Mouse (Mus musculus): ENCODE results near the gene Rbms3. TPM values are rescaled to one million over a fixed set of nuclear protein-coding genes. Genes with fewer than 3 reads are reported as not detected.

Rbms3 gene
- polyA plus RNA-seq, 1 experiment from 2014 or later = 18.9 TPM

- no peaks in the 10 kb centered on the region for H3K27me3 ChIP-seq
- H3K4me3 ChIP-seq = no peak overlapping the region
- WGBS = 95% methylated on average over 3 of the region's 3 CpGs
- H3K9ac ChIP-seq (replicated peaks) = no peak overlapping the region
- H3K9me3 ChIP-seq = no peaks in the 10 kb centered on the region
- H3K4me1 ChIP-seq = no peaks in the 10 kb centered on the region
- H3K27ac ChIP-seq (replicated peaks) = no peak overlapping the region
- H3K36me3 ChIP-seq = no peaks in the 10 kb centered on the region
- no peak for ATAC-seq (replicated peaks)
- H3K4me2 ChIP-seq (replicated peaks) = no peak overlapping the region
Measured at GRCm38 (mm10) chr9:117010801-117011200, 618.9 kb downstream of the Rbms3 start.

DNA sequence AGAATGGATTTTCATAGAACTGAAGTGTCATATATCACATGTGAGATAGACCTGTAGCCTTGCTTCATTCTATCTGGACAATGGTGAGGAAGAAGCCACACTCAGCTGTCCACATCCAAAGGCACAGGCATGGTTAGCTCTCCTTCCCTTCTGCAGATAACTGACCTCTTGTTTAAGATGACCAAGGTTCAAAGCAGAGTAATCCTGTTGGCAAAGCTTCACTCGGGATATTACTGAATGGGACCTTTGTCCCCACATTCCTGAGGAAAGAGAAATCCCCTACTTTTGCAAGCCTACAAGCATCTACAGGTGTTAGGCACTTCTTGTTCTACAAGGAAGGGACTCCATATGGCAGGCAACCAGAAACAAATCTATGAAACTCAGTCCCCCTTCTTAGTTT is 621.5 kb downstream of the Rbms3 start:
- Histone ChIP-seq H3K4me2 (replicated peaks) (no peak overlapping the region), H3K27me3 (no peaks in the 10 kb centered on the region), H3K4me1 (no peaks in the 10 kb centered on the region), H3K9me3 (no peaks in the 10 kb centered on the region), H3K27ac (replicated peaks) (no peak overlapping the region), H3K9ac (replicated peaks) (no peak overlapping the region), H3K36me3 (no peaks in the 10 kb centered on the region), H3K4me3 (no peak overlapping the region)
- WGBS = 63% methylated on average over 1 of the region's 1 CpGs
- ATAC-seq (replicated peaks) = no peak

- 80% methylated on average over 2 of the region's 2 CpGs for WGBS
Measured at GRCm38 (mm10) chr9:117002083-117002482, 627.6 kb downstream of the Rbms3 start.

GRCm38 (mm10) chr9:116999186-116999585 is 630.5 kb downstream of the Rbms3 start:
- Histone ChIP-seq H3K27me3 (no peaks in the 10 kb centered on the region), H3K4me2 (replicated peaks) (no peak overlapping the region), H3K9me3 (no peaks in the 10 kb centered on the region), H3K36me3 (no peaks in the 10 kb centered on the region), H3K9ac (replicated peaks) (no peak overlapping the region), H3K4me1 (0 out of 2 replicates have a peak, but pooled peaks cover 2% of the 10 kb centered on the region), H3K4me3 (no peak overlapping the region), H3K27ac (replicated peaks) (no peak overlapping the region)
- ATAC-seq (replicated peaks) = no peak
- WGBS = 57% methylated on average over 6 of the region's 6 CpGs

More at GRCm38 (mm10) chr9:117002083-117002482, 627.6 kb downstream of the Rbms3 start:
- Histone ChIP-seq H3K4me1 (0 out of 2 replicates have a peak, but pooled peaks cover 2% of the 10 kb centered on the region), H3K36me3 (no peaks in the 10 kb centered on the region), H3K27me3 (no peaks in the 10 kb centered on the region), H3K4me3 (no peak overlapping the region), H3K4me2 (replicated peaks) (no peak overlapping the region), H3K9me3 (no peaks in the 10 kb centered on the region), H3K9ac (replicated peaks) (no peak overlapping the region), H3K27ac (replicated peaks) (no peak overlapping the region)
- ATAC-seq (replicated peaks) = no peak

- no peak overlapping the region for H3K27ac ChIP-seq (replicated peaks)
- no peak overlapping the region for H3K4me3 ChIP-seq
- no peak overlapping the region for H3K9ac ChIP-seq (replicated peaks)
- WGBS = 80% methylated on average over 6 of the region's 6 CpGs
- no peak for ATAC-seq (replicated peaks)
- H3K9me3 ChIP-seq = no peaks in the 10 kb centered on the region
- H3K4me2 ChIP-seq (replicated peaks) = no peak overlapping the region
- H3K4me1 ChIP-seq = no peaks in the 10 kb centered on the region
- no peaks in the 10 kb centered on the region for H3K27me3 ChIP-seq
- H3K36me3 ChIP-seq = no peaks in the 10 kb centered on the region
Measured at GRCm38 (mm10) chr9:116990321-116990720, 639.4 kb downstream of the Rbms3 start.

GRCm38 (mm10) chr9:116980801-116981200 is 648.9 kb downstream of the Rbms3 start:
- H3K4me2 ChIP-seq (replicated peaks) = no peak overlapping the region
- no peak overlapping the region for H3K9ac ChIP-seq (replicated peaks)
- H3K36me3 ChIP-seq = no peaks in the 10 kb centered on the region
- no peak overlapping the region for H3K27ac ChIP-seq (replicated peaks)
- no peak for ATAC-seq (replicated peaks)
- 83% methylated on average over 5 of the region's 5 CpGs for WGBS
- H3K4me3 ChIP-seq = no peak overlapping the region
- H3K4me1 ChIP-seq = no peaks in the 10 kb centered on the region
- H3K27me3 ChIP-seq = no peaks in the 10 kb centered on the region
- H3K9me3 ChIP-seq = no peaks in the 10 kb centered on the region

GRCm38 (mm10) chr9:116977428-116977827 is 652.3 kb downstream of the Rbms3 start:
- Histone ChIP-seq H3K27ac (replicated peaks) (no peak overlapping the region), H3K27me3 (no peaks in the 10 kb centered on the region), H3K9ac (replicated peaks) (no peak overlapping the region), H3K4me3 (no peak overlapping the region), H3K4me2 (replicated peaks) (no peak overlapping the region), H3K4me1 (no peaks in the 10 kb centered on the region), H3K36me3 (no peaks in the 10 kb centered on the region), H3K9me3 (no peaks in the 10 kb centered on the region)
- 92% methylated on average over 6 of the region's 6 CpGs for WGBS
- no peak for ATAC-seq (replicated peaks)

- Histone ChIP-seq H3K4me3 (no peak overlapping the region), H3K36me3 (no peaks in the 10 kb centered on the region), H3K4me2 (replicated peaks) (no peak overlapping the region), H3K27ac (replicated peaks) (no peak overlapping the region), H3K9me3 (no peaks in the 10 kb centered on the region), H3K4me1 (no peaks in the 10 kb centered on the region), H3K27me3 (no peaks in the 10 kb centered on the region), H3K9ac (replicated peaks) (no peak overlapping the region)
- peak; percentile 48; the same call in 1 of the 2 replicates for ATAC-seq (replicated peaks)
- WGBS = 73% methylated on average over 21 of the region's 21 CpGs
Measured at GRCm38 (mm10) chr9:116976575-116977408, 652.9 kb downstream of the Rbms3 start.

GRCm38 (mm10) chr9:116975269-116975668 is 654.4 kb downstream of the Rbms3 start:
- Histone ChIP-seq H3K9me3 (no peaks in the 10 kb centered on the region), H3K36me3 (no peaks in the 10 kb centered on the region), H3K4me1 (no peaks in the 10 kb centered on the region), H3K9ac (replicated peaks) (no peak overlapping the region), H3K4me2 (replicated peaks) (no peak overlapping the region), H3K27me3 (no peaks in the 10 kb centered on the region), H3K4me3 (no peak overlapping the region), H3K27ac (replicated peaks) (no peak overlapping the region)
- 92% methylated on average over 4 of the region's 4 CpGs for WGBS
- ATAC-seq (replicated peaks) = no peak

- no peak for ATAC-seq (replicated peaks)
- Histone ChIP-seq H3K4me3 (no peak overlapping the region), H3K9me3 (no peaks in the 10 kb centered on the region), H3K36me3 (no peaks in the 10 kb centered on the region), H3K4me1 (no peaks in the 10 kb centered on the region), H3K4me2 (replicated peaks) (no peak overlapping the region), H3K27me3 (no peaks in the 10 kb centered on the region), H3K27ac (replicated peaks) (no peak overlapping the region), H3K9ac (replicated peaks) (no peak overlapping the region)
- WGBS = 92% methylated on average over 3 of the region's 3 CpGs
Measured at GRCm38 (mm10) chr9:116974134-116974533, 655.6 kb downstream of the Rbms3 start.

DNA sequence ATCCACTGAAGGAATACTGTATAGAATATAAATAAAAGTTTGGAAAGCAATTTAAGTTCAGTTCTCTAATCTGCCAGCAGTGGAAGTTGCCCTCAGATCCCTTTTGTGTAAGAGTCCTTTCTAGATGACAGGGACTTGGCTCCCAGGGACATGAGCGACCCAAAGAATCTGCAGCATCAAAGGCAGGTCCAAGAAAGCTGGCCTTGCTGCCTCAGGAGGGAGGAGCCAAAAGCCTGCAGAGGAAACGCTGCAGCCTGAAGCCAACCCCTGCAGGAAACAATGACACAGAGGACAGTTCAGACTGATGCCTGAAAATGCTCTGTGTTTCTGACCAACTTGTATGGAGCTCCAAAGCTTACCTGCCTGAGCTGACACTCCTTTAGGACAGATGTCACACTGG is 656.1 kb downstream of the Rbms3 start:
- Histone ChIP-seq H3K4me3 (no peak overlapping the region), H3K27ac (replicated peaks) (no peak overlapping the region), H3K9ac (replicated peaks) (no peak overlapping the region), H3K9me3 (no peaks in the 10 kb centered on the region), H3K27me3 (no peaks in the 10 kb centered on the region), H3K4me1 (no peaks in the 10 kb centered on the region), H3K36me3 (no peaks in the 10 kb centered on the region), H3K4me2 (replicated peaks) (no peak overlapping the region)
- 27% methylated on average over 2 of the region's 2 CpGs for WGBS
- ATAC-seq (replicated peaks) = no peak

DNA sequence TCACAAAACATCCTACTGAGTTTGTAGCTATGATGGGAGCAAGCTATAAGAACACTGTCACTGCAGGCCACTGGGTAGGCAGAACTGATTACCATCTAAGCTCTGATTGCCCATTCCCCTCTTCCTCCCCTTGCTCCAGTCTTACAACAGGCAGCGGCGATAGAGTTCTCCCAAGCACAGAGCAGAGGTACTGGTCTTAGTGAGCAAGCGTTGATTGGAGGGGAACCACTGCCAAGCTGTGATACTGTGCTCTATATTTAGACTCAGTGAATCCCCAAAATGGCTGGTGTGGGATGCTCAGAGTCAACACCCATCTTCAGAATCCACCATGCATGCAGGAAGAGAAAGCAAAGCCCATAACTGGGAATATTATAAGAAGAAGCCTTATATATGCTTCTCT is 662.4 kb downstream of the Rbms3 start:
- no peak overlapping the region for H3K27ac ChIP-seq (replicated peaks)
- no peak overlapping the region for H3K4me3 ChIP-seq
- H3K4me2 ChIP-seq (replicated peaks) = no peak overlapping the region
- no peak for ATAC-seq (replicated peaks)
- H3K9ac ChIP-seq (replicated peaks) = no peak overlapping the region
- 0 out of 2 replicates have a peak, but pooled peaks cover 4% of the 10 kb centered on the region for H3K4me1 ChIP-seq
- no peaks in the 10 kb centered on the region for H3K36me3 ChIP-seq
- H3K9me3 ChIP-seq = no peaks in the 10 kb centered on the region
- WGBS = 98% methylated on average over 3 of the region's 3 CpGs
- no peaks in the 10 kb centered on the region for H3K27me3 ChIP-seq

GRCm38 (mm10) chr9:116965691-116966090 is 664.0 kb downstream of the Rbms3 start:
- H3K4me1 ChIP-seq = 0 out of 2 replicates have a peak, but pooled peaks cover 4% of the 10 kb centered on the region
- H3K36me3 ChIP-seq = no peaks in the 10 kb centered on the region
- 18% methylated on average over 6 of the region's 6 CpGs for WGBS
- H3K27ac ChIP-seq (replicated peaks) = no peak overlapping the region
- no peaks in the 10 kb centered on the region for H3K9me3 ChIP-seq
- H3K4me3 ChIP-seq = no peak overlapping the region
- no peaks in the 10 kb centered on the region for H3K27me3 ChIP-seq
- no peak overlapping the region for H3K4me2 ChIP-seq (replicated peaks)
- ATAC-seq (replicated peaks) = no peak
- no peak overlapping the region for H3K9ac ChIP-seq (replicated peaks)

Measured in forebrain, embryonic 15.5 days (tissue).